Mouse (Mus musculus): ENCODE data around the gene Tmc5. TPM values are rescaled to one million over a fixed set of nuclear protein-coding genes. Genes with fewer than 3 reads are reported as not detected.

Gene Tmc5
- polyA plus RNA-seq, 1 experiment from 2014 or later: 1.0 TPM

DNA sequence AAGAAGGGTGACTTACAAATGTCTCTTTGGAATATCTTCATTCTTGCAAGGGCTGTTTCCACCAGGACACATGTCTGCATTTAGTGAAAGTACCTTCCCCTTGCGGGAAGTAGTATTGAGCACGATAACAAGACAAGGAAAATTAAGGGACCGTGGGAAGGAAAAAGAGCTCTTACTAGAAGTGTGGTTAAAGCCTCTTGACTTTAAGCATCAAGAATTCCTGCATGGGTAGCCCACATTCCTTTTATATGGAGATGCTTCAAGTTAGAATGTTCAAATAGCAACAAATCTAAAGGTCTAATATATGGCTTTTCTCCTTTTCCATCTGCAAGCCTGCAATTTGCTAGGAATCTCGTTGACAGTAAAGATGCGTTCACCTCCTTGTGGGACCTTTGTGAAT is 109.4 kb downstream of the Tmc5 start:
- Histone ChIP-seq H3K4me1 (ENCODE audit: control insufficient read depth, insufficient read depth, low read length) (peaks cover 8% of the 10 kb centered on the region), H3K9ac (ENCODE audit: low read depth, low read length) (no peak overlapping the region), H3K27ac (replicated peaks; ENCODE audit: low read depth, low read length) (no peak overlapping the region), H3K9me3 (ENCODE audit: control insufficient read depth, low read length) (no peaks in the 10 kb centered on the region), H3K4me2 (ENCODE audit: low read depth, low read length) (no peak overlapping the region), H3K4me3 (ENCODE audit: low read depth, low read length) (no peak overlapping the region), H3K27me3 (replicated peaks; ENCODE audit: control insufficient read depth, insufficient read depth, low read length) (no peaks in the 10 kb centered on the region), H3K36me3 (ENCODE audit: control insufficient read depth, insufficient read depth, low read length) (no peaks in the 10 kb centered on the region)
- ATAC-seq (ENCODE audit: low read depth): no peak
- 86% methylated on average over 5 of the region's 5 CpGs for WGBS
- DNase-seq (ENCODE audit: low spot score): no peak

DNA sequence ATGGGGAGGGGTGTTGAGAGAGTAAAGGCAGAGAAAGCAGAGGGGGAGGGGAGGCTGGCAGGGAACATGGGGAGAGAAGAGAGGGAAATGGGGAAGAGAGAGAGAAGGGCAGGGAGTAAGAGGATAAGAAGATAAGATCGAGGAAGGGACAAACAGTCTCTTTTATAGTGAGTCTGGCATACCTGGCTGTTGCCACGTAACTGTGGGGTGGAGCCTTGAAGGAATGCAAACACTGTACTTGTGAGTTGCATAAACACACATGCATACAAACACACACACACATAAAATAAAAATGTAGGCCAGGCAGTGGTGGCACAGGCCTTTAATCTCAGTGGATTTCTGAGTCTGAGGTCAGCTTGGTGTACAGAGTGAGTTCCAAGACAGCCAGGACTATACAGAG is 110.1 kb downstream of the Tmc5 start:
- H3K9me3 ChIP-seq (ENCODE audit: control insufficient read depth, low read length): no peaks in the 10 kb centered on the region
- no peaks in the 10 kb centered on the region for H3K36me3 ChIP-seq (ENCODE audit: control insufficient read depth, insufficient read depth, low read length)
- H3K9ac ChIP-seq (ENCODE audit: low read depth, low read length): no peak overlapping the region
- no peak overlapping the region for H3K4me2 ChIP-seq (ENCODE audit: low read depth, low read length)
- DNase-seq (ENCODE audit: low spot score) (no peak), ATAC-seq (ENCODE audit: low read depth) (no peak)
- 73% methylated on average over 2 of the region's 2 CpGs for whole genome bisulfite sequencing
- H3K4me1 ChIP-seq (ENCODE audit: control insufficient read depth, insufficient read depth, low read length): peaks cover 8% of the 10 kb centered on the region
- H3K27ac ChIP-seq (replicated peaks; ENCODE audit: low read depth, low read length): no peak overlapping the region
- no peaks in the 10 kb centered on the region for H3K27me3 ChIP-seq (replicated peaks; ENCODE audit: control insufficient read depth, insufficient read depth, low read length)
- H3K4me3 ChIP-seq (ENCODE audit: low read depth, low read length): no peak overlapping the region

DNA sequence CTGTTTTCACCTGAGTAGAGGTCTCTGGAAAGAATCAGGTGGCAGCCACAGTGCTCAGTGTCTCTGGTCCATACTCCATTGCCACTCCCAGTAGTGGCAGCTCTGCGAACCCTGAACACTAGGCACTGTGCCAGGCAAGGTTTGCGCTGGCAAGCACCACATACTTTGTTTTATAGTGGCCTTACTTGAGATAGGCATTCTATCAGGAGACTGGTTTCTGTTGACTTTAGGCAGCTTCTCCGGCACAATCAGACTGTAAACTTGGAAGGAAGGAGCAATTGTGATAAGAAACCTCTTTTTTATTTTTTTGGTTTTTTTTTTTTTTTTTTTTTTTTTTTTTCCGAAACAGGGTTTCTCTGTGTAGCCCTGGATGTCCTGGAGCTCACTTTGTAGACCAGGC is 110.9 kb downstream of the Tmc5 start:
- H3K4me1 ChIP-seq (ENCODE audit: control insufficient read depth, insufficient read depth, low read length): peaks cover 9% of the 10 kb centered on the region
- H3K9ac ChIP-seq (ENCODE audit: low read depth, low read length): no peak overlapping the region
- H3K9me3 ChIP-seq (ENCODE audit: control insufficient read depth, low read length): no peaks in the 10 kb centered on the region
- ATAC-seq (ENCODE audit: low read depth) (no peak), DNase-seq (ENCODE audit: low spot score) (no peak)
- H3K27ac ChIP-seq (replicated peaks; ENCODE audit: low read depth, low read length): no peak overlapping the region
- H3K4me3 ChIP-seq (ENCODE audit: low read depth, low read length): no peak overlapping the region
- no peaks in the 10 kb centered on the region for H3K27me3 ChIP-seq (replicated peaks; ENCODE audit: control insufficient read depth, insufficient read depth, low read length)
- no peaks in the 10 kb centered on the region for H3K36me3 ChIP-seq (ENCODE audit: control insufficient read depth, insufficient read depth, low read length)
- no peak overlapping the region for H3K4me2 ChIP-seq (ENCODE audit: low read depth, low read length)
- WGBS: 90% methylated on average over 4 of the region's 4 CpGs

DNA sequence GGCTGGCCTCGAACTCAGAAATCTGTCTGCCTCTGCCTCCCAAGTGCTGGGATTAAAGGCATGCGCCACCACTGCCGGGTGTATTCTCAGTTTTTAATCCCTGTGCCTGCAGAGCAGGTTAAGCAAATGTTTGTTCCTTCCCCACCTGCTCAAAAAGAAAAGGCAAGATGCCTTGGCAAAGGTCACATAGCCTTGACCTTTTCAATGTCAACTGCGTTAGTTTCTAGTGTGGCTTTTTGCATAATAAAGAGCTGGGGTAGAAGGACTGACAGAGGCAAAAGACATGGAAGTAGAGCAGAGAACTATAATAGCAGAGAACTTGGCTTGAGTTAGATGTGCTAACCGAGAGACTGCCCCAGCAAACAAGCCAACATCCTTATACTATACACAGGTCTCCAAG is 113.7 kb downstream of the Tmc5 start:
- Histone ChIP-seq H3K9ac (ENCODE audit: low read depth, low read length) (no peak overlapping the region), H3K27me3 (replicated peaks; ENCODE audit: control insufficient read depth, insufficient read depth, low read length) (no peaks in the 10 kb centered on the region), H3K4me3 (ENCODE audit: low read depth, low read length) (no peak overlapping the region), H3K27ac (replicated peaks; ENCODE audit: low read depth, low read length) (no peak overlapping the region), H3K4me1 (ENCODE audit: control insufficient read depth, insufficient read depth, low read length) (peaks cover 4% of the 10 kb centered on the region; the same call in 1 of the 2 replicates), H3K9me3 (ENCODE audit: control insufficient read depth, low read length) (no peaks in the 10 kb centered on the region), H3K36me3 (ENCODE audit: control insufficient read depth, insufficient read depth, low read length) (0 out of 2 replicates have a peak, but pooled peaks cover 6% of the 10 kb centered on the region), H3K4me2 (ENCODE audit: low read depth, low read length) (no peak overlapping the region)
- ATAC-seq (ENCODE audit: low read depth) (no peak), DNase-seq (ENCODE audit: low spot score) (no peak)
- 68% methylated on average over 5 of the region's 5 CpGs for WGBS

DNA sequence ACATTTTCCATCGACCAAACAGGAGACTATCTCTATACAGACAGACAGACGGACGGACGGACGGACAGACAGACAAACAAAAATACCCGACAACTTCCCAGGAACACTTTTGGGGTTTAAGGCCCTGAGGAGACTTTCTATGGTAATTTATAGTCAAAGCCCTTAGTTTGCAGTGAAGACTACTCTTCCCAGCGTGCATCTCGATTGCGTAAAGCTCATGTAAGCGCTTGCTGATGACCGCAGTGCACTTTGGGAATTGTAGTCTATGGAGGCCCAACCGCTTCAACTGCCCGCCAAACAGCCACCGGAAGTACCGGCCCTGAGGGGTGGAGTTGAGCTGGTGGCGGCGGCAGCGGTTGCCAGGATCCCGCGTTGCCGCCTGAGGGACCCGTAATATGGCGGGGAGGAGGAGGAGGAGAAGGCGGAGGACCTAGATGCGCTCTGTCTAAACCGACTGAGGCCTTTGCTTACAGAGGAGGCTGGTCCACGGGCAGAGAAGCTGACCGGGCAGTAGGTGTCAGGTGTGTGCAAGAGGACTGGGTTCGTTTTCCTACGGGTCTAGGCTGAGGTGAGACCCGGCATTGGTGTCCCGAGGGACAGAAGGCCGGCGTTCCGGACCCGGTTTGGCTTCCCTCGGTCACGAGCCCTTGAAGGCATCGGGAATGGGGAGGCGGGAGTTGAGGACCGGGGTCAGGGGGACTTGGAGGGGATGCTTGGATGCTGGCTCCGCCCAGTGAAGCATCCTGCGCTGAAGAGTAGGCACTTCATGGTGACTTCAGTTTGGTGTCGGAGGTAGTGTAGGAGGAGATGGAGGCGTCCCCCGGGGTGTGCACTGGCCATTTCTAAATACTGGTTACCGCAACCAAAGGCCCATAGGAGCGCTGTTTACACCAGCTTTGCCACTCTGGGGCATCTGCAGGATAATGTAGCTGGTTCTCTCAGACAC is 115.4 kb downstream of the Tmc5 start, which contains the start of gene Ccp110:
Gene Ccp110 (plus strand): TSS at position 325 of the 946 bp plus-strand sequence.
- Histone ChIP-seq H3K36me3 (ENCODE audit: control insufficient read depth, insufficient read depth, low read length) (peaks cover 13% of the 10 kb centered on the region; the same call in 1 of the 2 replicates), H3K4me2 (ENCODE audit: low read depth, low read length) (peak within 1 kb of the TSS; percentile 73), H3K27me3 (replicated peaks; ENCODE audit: control insufficient read depth, insufficient read depth, low read length) (no peaks in the 10 kb centered on the region), H3K4me3 (ENCODE audit: low read depth, low read length) (peak within 1 kb of the TSS; percentile 80), H3K4me1 (ENCODE audit: control insufficient read depth, insufficient read depth, low read length) (peaks cover 4% of the 10 kb centered on the region; the same call in 1 of the 2 replicates), H3K9me3 (ENCODE audit: control insufficient read depth, low read length) (no peaks in the 10 kb centered on the region), H3K27ac (replicated peaks; ENCODE audit: low read depth, low read length) (no peak within 1 kb of the TSS; the same call in 1 of the 2 replicates), H3K9ac (ENCODE audit: low read depth, low read length) (peak within 1 kb of the TSS; percentile 76)
- DNase-seq (ENCODE audit: low spot score) (peak; percentile 99), ATAC-seq (ENCODE audit: low read depth) (peak; percentile 98)
- 1% methylated on average over 41 of the region's 48 CpGs for WGBS

DNA sequence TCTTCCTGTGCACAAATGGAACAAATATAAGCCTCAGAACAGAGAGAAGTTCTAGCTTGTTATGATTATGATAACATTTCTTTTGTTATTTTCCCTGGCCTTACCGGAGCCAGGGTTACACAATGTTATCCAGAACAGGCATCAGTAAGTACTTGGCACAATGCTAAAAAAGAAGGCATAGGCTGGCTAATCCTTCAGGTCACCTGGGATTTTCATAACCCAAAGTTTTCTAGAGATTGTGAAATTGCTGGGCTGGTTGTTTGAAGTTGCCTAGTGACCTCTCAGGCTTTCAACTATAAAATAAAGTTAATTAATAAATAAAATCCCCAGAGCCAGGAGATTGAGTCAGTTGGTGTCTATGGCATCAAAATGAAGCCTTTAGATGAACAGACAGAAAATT is 117.8 kb downstream of the Tmc5 start:
- ATAC-seq (ENCODE audit: low read depth) (no peak), DNase-seq (ENCODE audit: low spot score) (no peak)
- Histone ChIP-seq H3K4me2 (ENCODE audit: low read depth, low read length) (no peak overlapping the region), H3K27me3 (replicated peaks; ENCODE audit: control insufficient read depth, insufficient read depth, low read length) (no peaks in the 10 kb centered on the region), H3K27ac (replicated peaks; ENCODE audit: low read depth, low read length) (no peak overlapping the region), H3K4me3 (ENCODE audit: low read depth, low read length) (no peak overlapping the region), H3K9me3 (ENCODE audit: control insufficient read depth, low read length) (no peaks in the 10 kb centered on the region), H3K36me3 (ENCODE audit: control insufficient read depth, insufficient read depth, low read length) (peaks cover 32% of the 10 kb centered on the region; the same call in 1 of the 2 replicates), H3K9ac (ENCODE audit: low read depth, low read length) (no peak overlapping the region), H3K4me1 (ENCODE audit: control insufficient read depth, insufficient read depth, low read length) (peaks cover 4% of the 10 kb centered on the region; the same call in 1 of the 2 replicates)
- 90% methylated on average over 1 of the region's 1 CpGs for WGBS

DNA sequence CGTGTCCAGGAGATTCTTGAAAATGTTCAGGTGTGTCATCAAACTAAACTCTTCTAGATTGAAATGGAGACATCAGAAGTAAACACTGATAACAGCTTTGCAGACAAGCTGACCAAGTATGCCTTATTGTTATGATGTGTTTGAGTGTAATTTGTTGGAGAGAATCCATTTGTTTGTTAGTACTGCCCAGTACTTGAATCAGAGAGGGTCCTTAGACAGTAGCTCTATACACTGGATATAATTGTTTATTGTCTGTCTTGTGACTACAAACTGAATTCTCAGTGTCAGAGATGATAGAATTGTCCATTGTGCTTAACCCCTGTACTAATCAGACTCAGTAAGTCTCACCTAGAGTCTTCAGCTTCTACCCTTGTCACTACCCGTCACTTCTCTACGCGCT is 121.0 kb downstream of the Tmc5 start:
- Histone ChIP-seq H3K4me2 (ENCODE audit: low read depth, low read length) (no peak overlapping the region), H3K4me1 (ENCODE audit: control insufficient read depth, insufficient read depth, low read length) (0 out of 2 replicates have a peak, but pooled peaks cover 3% of the 10 kb centered on the region), H3K27ac (replicated peaks; ENCODE audit: low read depth, low read length) (no peak overlapping the region), H3K9me3 (ENCODE audit: control insufficient read depth, low read length) (no peaks in the 10 kb centered on the region), H3K27me3 (replicated peaks; ENCODE audit: control insufficient read depth, insufficient read depth, low read length) (no peaks in the 10 kb centered on the region), H3K36me3 (ENCODE audit: control insufficient read depth, insufficient read depth, low read length) (peaks cover 57% of the 10 kb centered on the region), H3K9ac (ENCODE audit: low read depth, low read length) (no peak overlapping the region), H3K4me3 (ENCODE audit: low read depth, low read length) (no peak overlapping the region)
- WGBS: 93% methylated on average over 4 of the region's 4 CpGs
- DNase-seq (ENCODE audit: low spot score) (no peak), ATAC-seq (ENCODE audit: low read depth) (no peak)

DNA sequence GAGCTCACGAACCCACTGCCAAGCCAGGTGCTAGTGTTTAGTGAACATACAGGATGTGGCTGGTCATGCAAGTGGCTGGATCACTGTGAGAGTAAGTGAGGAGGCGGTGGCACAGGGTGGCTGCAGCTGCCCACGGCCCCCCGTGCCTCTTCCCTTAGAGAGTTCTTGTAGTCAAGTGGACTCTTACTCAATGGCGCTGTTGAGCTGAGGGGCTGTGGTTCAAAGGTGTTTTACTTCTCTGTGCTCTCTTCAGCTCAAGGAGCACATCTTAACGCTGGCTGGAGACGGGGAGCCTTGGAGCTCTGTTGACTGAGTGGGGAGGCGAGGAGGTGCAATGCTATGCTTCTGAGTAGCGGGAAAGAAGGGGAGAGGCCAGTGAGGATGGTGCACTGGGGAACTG is 126.8 kb downstream of the Tmc5 start:
- Histone ChIP-seq H3K27ac (replicated peaks; ENCODE audit: low read depth, low read length) (no peak overlapping the region), H3K9ac (ENCODE audit: low read depth, low read length) (no peak overlapping the region), H3K9me3 (ENCODE audit: control insufficient read depth, low read length) (no peaks in the 10 kb centered on the region), H3K27me3 (replicated peaks; ENCODE audit: control insufficient read depth, insufficient read depth, low read length) (no peaks in the 10 kb centered on the region), H3K4me3 (ENCODE audit: low read depth, low read length) (no peak overlapping the region), H3K4me1 (ENCODE audit: control insufficient read depth, insufficient read depth, low read length) (no peaks in the 10 kb centered on the region), H3K4me2 (ENCODE audit: low read depth, low read length) (no peak overlapping the region), H3K36me3 (ENCODE audit: control insufficient read depth, insufficient read depth, low read length) (peaks cover 78% of the 10 kb centered on the region)
- no peak for DNase-seq (ENCODE audit: low spot score)
- WGBS: 89% methylated on average over 9 of the region's 9 CpGs
- no peak for ATAC-seq (ENCODE audit: low read depth)

All from embryonic facial prominence, embryonic 14.5 days (tissue).